Comparison of ENCODE assay signal across 10 mouse cellular contexts in genomic region chr10:70183210-70184080, GRCm38 (mm10). TPM values are rescaled to one million over a fixed set of nuclear protein-coding genes. Genes with fewer than 3 reads are reported as not detected.
DNase-seq lines count a peak whose midpoint lies in the region; ATAC-seq lines count a peak whose summit lies in the region.
"Had no signal": no experiment of that assay in that cellular context is flagged by ENCODE, and none has a peak within 500 bp of the region (broad histone marks: within the 10 kb centered on the region; RNA-seq: fewer than 3 reads in every experiment).

No protein-coding gene starts in this region.

- no peak for ATAC-seq in forebrain, embryonic 13.5 days
- no peak for ATAC-seq in forebrain, embryonic 14.5 days
- ATAC-seq in hindbrain, embryonic 16.5 days: peak; percentile 63

- H3K27me3 ChIP-seq in forebrain, embryonic 13.5 days: no peaks in the 10 kb centered on the region
- no peaks in the 10 kb centered on the region for H3K27me3 ChIP-seq in forebrain, embryonic 14.5 days (replicated peaks; ENCODE audit: control insufficient read depth, insufficient read depth, low read length)
- no peaks in the 10 kb centered on the region for H3K27me3 ChIP-seq in embryonic facial prominence, embryonic 10.5 days (replicated peaks; ENCODE audit: low read depth, poor library complexity, severe bottlenecking)
- H3K27me3 ChIP-seq in hindbrain, embryonic 16.5 days (replicated peaks; ENCODE audit: control insufficient read depth, insufficient read depth, low read length): no peaks in the 10 kb centered on the region

- H3K4me1 ChIP-seq in forebrain, embryonic 13.5 days: peaks cover 9% of the 10 kb centered on the region
- H3K4me1 ChIP-seq in forebrain, embryonic 14.5 days (ENCODE audit: control insufficient read depth, insufficient read depth, low read length): no peaks in the 10 kb centered on the region
- peaks cover 10% of the 10 kb centered on the region for H3K4me1 ChIP-seq in embryonic facial prominence, embryonic 10.5 days
- H3K4me1 ChIP-seq in hindbrain, embryonic 16.5 days (ENCODE audit: control insufficient read depth, insufficient read depth, low read depth, low read length): peaks cover 3% of the 10 kb centered on the region; the same call in 1 of the 2 replicates

- H3K36me3 ChIP-seq in forebrain, embryonic 13.5 days (ENCODE audit: poor library complexity, severe bottlenecking): peaks cover 35% of the 10 kb centered on the region
- H3K36me3 ChIP-seq in forebrain, embryonic 14.5 days (ENCODE audit: control insufficient read depth, insufficient read depth, low read length): peaks cover 13% of the 10 kb centered on the region
- peaks cover 74% of the 10 kb centered on the region for H3K36me3 ChIP-seq in embryonic facial prominence, embryonic 10.5 days (replicated peaks)
- peaks cover 3% of the 10 kb centered on the region for H3K36me3 ChIP-seq in hindbrain, embryonic 16.5 days (ENCODE audit: control insufficient read depth, insufficient read depth, low read length)

- H3K9me3 ChIP-seq in forebrain, embryonic 13.5 days (replicated peaks): no peaks in the 10 kb centered on the region
- H3K9me3 ChIP-seq in forebrain, embryonic 14.5 days (replicated peaks; ENCODE audit: control insufficient read depth, low read length): no peaks in the 10 kb centered on the region
- no peaks in the 10 kb centered on the region for H3K9me3 ChIP-seq in embryonic facial prominence, embryonic 10.5 days
- no peaks in the 10 kb centered on the region for H3K9me3 ChIP-seq in hindbrain, embryonic 16.5 days (ENCODE audit: control insufficient read depth, low read length)

- no peak overlapping the region for H3K9ac ChIP-seq in forebrain, embryonic 13.5 days
- no peak overlapping the region for H3K9ac ChIP-seq in forebrain, embryonic 14.5 days (ENCODE audit: low read length)
- no peak overlapping the region for H3K9ac ChIP-seq in hindbrain, embryonic 16.5 days (ENCODE audit: low read depth, low read length)

- no peak overlapping the region for H3K4me2 ChIP-seq in forebrain, embryonic 13.5 days
- H3K4me2 ChIP-seq in forebrain, embryonic 14.5 days (ENCODE audit: low read length): no peak overlapping the region
- no peak overlapping the region for H3K4me2 ChIP-seq in hindbrain, embryonic 16.5 days (ENCODE audit: low read length)

- 66% methylated on average over 15 of the region's 15 CpGs for WGBS in forebrain, embryonic 13.5 days
- 56% methylated on average over 15 of the region's 15 CpGs for WGBS in forebrain, embryonic 14.5 days
- whole genome bisulfite sequencing in embryonic facial prominence, embryonic 10.5 days: 57% methylated on average over 15 of the region's 15 CpGs
- WGBS in hindbrain, embryonic 16.5 days: 47% methylated on average over 15 of the region's 15 CpGs

- DNase-seq in forebrain, embryonic 14.5 days (ENCODE audit: low spot score): no peak
- no peak for DNase-seq in embryonic facial prominence, embryonic 10.5 days (ENCODE audit: low spot score)
- peak; percentile 67 for DNase-seq in lung, postnatal 25 days (ENCODE audit: low spot score)
- DNase-seq in spleen, postnatal 10 days (ENCODE audit: low spot score in 2 of 2): no peak
- no peak for DNase-seq in cerebellum, adult 18-20 months
- DNase-seq in adrenal gland, postnatal 36 days: no peak
- DNase-seq: layer of hippocampus, postnatal 36 days had no signal

- H3K4me3 ChIP-seq in forebrain, embryonic 13.5 days: no peak overlapping the region
- no peak overlapping the region for H3K4me3 ChIP-seq in forebrain, embryonic 14.5 days (ENCODE audit: low read depth, low read length)
- no peak overlapping the region for H3K4me3 ChIP-seq in embryonic facial prominence, embryonic 10.5 days
- H3K4me3 ChIP-seq in hindbrain, embryonic 16.5 days (ENCODE audit: low read length): no peak overlapping the region
- H3K4me3 ChIP-seq: myocyte had no signal

- peak overlapping the region; percentile 48 for H3K27ac ChIP-seq in forebrain, embryonic 13.5 days
- no peak overlapping the region for H3K27ac ChIP-seq in forebrain, embryonic 14.5 days (ENCODE audit: low read depth, low read length)
- H3K27ac ChIP-seq in embryonic facial prominence, embryonic 10.5 days (replicated peaks): peak overlapping the region; percentile 66
- peak overlapping the region; percentile 9; the same call in 1 of the 2 replicates for H3K27ac ChIP-seq in hindbrain, embryonic 16.5 days (ENCODE audit: low read depth, low read length)

RNA-seq across cellular contexts. Expression of gene Mrln, which starts 21.0 kb away (rescaled TPM):
- 0.65 TPM in 1 of 2 replicates, not detected in the other for polyA plus RNA-seq in forebrain, embryonic 13.5 days (2015; fragmentation: Nextera tagmentation; extraction: Ambion mirVana)
- polyA plus RNA-seq in forebrain, embryonic 14.5 days (2014; fragmentation: Nextera tagmentation; extraction: Ambion mirVana): 0.83 TPM in 1 of 2 replicates, not detected in the other
- 2.1 and 2.6 TPM in 2 replicates for polyA plus RNA-seq in embryonic facial prominence, embryonic 10.5 days (2016; fragmentation: Nextera tagmentation; extraction: Ambion mirVana)
- 0.94 and 3.6 TPM in 2 replicates for polyA plus RNA-seq in hindbrain, embryonic 16.5 days (2015; fragmentation: Nextera tagmentation; extraction: Ambion mirVana)
- total RNA-seq in adrenal gland, postnatal 36 days (2021): not detected
